Mouse (Mus musculus) lung, postnatal 10 days (tissue): Measurements from ENCODE around the gene Aqp2.

Experiments
- DNase-seq: peaks from one replicate; pipeline ENCODE4 v3.0.0; 2021

Gene Aqp2

DNA sequence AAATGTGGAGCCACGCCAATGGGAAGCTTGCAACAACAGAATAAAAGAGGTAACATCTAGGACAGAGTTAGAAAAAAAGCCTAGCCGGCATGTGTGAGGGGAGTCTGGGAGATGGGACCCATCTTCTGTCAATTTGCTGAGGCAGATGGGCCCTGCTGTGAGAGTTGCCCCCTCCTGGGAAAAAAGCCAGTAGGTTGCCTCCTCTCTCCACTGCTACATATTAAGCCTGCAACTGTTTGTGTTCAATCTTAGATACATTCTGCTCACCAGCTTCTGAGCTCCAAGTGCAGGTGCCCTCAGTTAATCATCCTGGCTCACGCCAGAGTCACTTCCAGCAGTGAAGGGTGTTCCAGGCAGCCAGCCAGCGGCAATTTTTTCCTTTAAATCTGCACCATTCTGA lies 41.0 kb downstream of the Aqp2 start:
- DNase-seq = no peak

DNA sequence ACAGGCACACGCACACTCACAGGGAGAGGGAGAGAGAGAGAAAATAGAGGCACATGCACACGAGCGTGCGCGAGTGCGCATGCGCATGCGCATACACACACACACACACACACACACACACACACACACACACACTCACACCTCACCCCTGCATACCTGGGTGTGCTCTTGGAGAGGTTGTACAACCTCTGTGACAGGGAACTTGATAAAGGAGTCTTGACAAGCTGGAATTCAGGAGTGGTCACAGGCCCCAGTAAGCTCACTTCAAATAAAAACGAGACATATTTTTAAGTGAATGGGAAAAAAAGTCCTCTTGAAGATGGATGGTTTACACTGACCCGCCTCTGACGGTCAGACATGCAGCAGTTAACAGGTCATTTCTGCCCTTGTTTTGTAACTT lies 43.2 kb downstream of the Aqp2 start:
- DNase-seq = no peak

DNA sequence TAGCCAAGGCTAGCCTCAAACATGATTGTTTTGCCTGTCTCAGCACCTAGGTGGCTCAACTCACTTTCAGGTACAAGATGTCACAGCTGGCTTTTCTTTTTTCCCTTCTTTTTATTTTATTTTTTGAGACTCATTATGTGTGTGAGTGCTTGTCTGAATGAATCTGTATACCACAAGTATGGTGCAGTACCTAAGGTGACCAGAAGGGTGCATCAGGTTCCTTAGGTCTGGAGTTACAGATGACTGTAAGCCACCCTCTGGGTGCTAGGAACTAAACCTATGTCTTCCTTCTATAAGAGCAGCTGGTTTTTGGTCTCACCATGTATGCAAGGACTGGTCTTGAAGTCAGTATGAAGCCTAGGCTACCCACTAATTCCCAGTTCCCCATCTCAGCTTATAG lies 52.8 kb downstream of the Aqp2 start:
- no peak for DNase-seq
